Mouse (Mus musculus) G1E (cell line): ENCODE results near the gene Rgs4.

Experiments
- CTCF ChIP-seq: IDR thresholded peaks from 2 replicates; pipeline ENCODE4 v1.5.1; 2012; ENCODE audit warnings: low read depth, low read length, inconsistent platforms, mixed read lengths
- GATA1 ChIP-seq: IDR thresholded peaks from 2 replicates; pipeline ENCODE4 v1.6.1; 2012; ENCODE audit warnings: borderline replicate concordance, low read length, inconsistent platforms, mixed read lengths
- TAL1 ChIP-seq: conservative IDR thresholded peaks from 2 replicates; pipeline ENCODE4 v1.6.1; 2012; ENCODE audit warnings: low read depth, low read length, inconsistent platforms, mixed read lengths

DNA sequence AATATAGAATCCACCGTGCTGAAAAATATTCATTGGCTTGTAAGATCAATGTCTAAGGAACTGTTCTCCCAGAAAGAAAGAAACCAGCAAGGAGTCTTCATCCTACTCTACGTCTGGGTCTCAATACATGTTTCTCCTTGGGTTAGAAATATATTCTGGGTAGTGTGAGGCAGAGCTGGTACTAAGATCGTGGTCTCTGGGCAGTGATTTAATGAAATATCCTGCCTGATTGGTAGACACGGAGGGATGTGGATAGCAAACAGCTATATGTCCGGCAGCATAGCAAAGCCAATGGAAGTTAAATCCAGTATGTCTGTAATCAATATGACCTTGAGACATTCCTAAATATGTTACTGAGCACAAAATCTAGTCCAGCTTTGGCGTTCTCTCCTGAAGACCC is 460 bp upstream of the Rgs4 start:
- TF ChIP-seq CTCF (no peak), GATA1 (no peak), TAL1 (no peak)
